Mouse (Mus musculus) midbrain, embryonic 14.5 days (tissue): ENCODE measurements around the gene Zbtb1. TPM values are rescaled to one million over a fixed set of nuclear protein-coding genes. Genes with fewer than 3 reads are reported as not detected.

Experiments used
- ATAC-seq: fragments of 200-750 bp; cut with Nextera tagmentation; 2 replicates; pipeline ENCODE4 v1.8.0; 2017; ENCODE audit warnings: moderate number of reproducible peaks, moderate library complexity; ENCODE audit not compliant: low FRiP score, low TSS enrichment
- DNase-seq: peaks from one replicate; pipeline ENCODE4 v3.0.0-alpha.2; 2015
- H3K27ac ChIP-seq: fragments of 300-500 bp; sonication (generic); replicated peaks from 2 replicates; pipeline ENCODE4 v1.5.1; 2014; ENCODE audit warnings: mild to moderate bottlenecking, low read depth, low read length, moderate library complexity
- H3K27me3 ChIP-seq: fragments of 300-500 bp; sonication (generic); 2 replicates; pipeline ENCODE4 v1.6.1; 2014; ENCODE audit warnings: low read length, control low read depth, mixed read lengths; ENCODE audit not compliant: control insufficient read depth, insufficient read depth
- H3K36me3 ChIP-seq: fragments of 300-500 bp; sonication (generic); 2 replicates; pipeline ENCODE4 v1.6.1; 2014; ENCODE audit warnings: low read length, control low read depth; ENCODE audit not compliant: control insufficient read depth, insufficient read depth
- H3K4me1 ChIP-seq: fragments of 300-500 bp; sonication (generic); 2 replicates; pipeline ENCODE4 v1.6.1; 2014; ENCODE audit warnings: mild to moderate bottlenecking, antibody characterized with exemption, low read length, control low read depth; ENCODE audit not compliant: control insufficient read depth, insufficient read depth
- H3K4me2 ChIP-seq: fragments of 300-500 bp; sonication (generic); 2 replicates; pipeline ENCODE4 v1.6.1; 2014; ENCODE audit warnings: mild to moderate bottlenecking, low read length, moderate library complexity
- H3K4me3 ChIP-seq: fragments of 300-500 bp; sonication (generic); replicated peaks from 2 replicates; pipeline ENCODE4 v1.5.1; 2014; ENCODE audit warnings: low read depth, low read length
- H3K9ac ChIP-seq: fragments of 300-500 bp; sonication (generic); replicated peaks from 2 replicates; pipeline ENCODE4 v1.6.1; 2014; ENCODE audit warnings: mild to moderate bottlenecking, low read length, moderate library complexity
- H3K9me3 ChIP-seq: fragments of 300-500 bp; sonication (generic); 2 replicates; pipeline ENCODE4 v1.6.1; 2016; ENCODE audit warnings: low read length, control low read depth, mixed read lengths; ENCODE audit not compliant: control insufficient read depth
- WGBS: fragments of 180-500 bp; shearing (Covaris S2); extraction: QIAGEN DNeasy Blood & Tissue Kit; methylation state at CpG from one replicate; pipeline ENCODE4 v1.1.7; 2014; 5-methylcytosine and 5-hydroxymethylcytosine counted together
- polyA plus RNA-seq: library from polyadenylated mRNA; unstranded; fragments of >200 nt; fragmentation: Nextera tagmentation; extraction: Ambion mirVana; gene quantifications from 2 replicates; pipeline ENCODE4 v1.2.1, GENCODE M21; 2014

Zbtb1 gene
- polyA plus RNA-seq, 1 experiment from 2014 or later = 4.2 TPM

DNA sequence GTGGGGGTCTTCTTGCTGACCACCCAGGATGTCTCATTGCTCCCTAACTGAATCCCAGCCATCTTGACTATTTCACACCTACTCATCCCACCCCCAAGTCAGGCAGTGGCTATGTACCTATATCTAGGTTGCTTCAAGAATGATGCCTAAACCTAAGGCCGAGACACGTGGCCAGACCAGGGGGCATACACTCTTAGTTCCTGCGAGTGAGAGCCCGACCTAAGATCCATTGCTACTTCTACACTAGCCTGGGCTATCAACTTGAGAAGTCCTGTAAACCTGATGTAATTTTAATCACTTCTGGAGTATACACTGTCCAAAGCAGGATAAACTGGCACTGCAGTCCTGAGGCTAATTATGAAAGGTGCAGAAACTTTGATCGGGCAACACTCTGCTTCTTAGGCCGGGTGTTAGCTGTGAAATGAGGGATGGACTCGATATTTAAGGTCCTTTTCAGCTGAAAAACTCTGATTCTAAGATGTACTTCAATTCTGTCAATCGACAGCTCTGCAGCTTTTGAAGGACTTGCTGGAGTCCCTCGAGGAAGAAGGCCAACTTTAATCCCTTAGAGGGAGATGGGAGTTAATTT lies 1.8 kb upstream of the Zbtb1 start:
- H3K4me3 ChIP-seq = peak overlapping the region; percentile 92
- ATAC-seq = no peak
- no peak for DNase-seq
- H3K9ac ChIP-seq = peak overlapping the region; percentile 99
- no peaks in the 10 kb centered on the region for H3K27me3 ChIP-seq
- peak overlapping the region; percentile 88 for H3K4me2 ChIP-seq
- WGBS = 8% methylated on average over 9 of the region's 9 CpGs
- H3K9me3 ChIP-seq = no peaks in the 10 kb centered on the region
- H3K27ac ChIP-seq = peak overlapping the region; percentile 98
- H3K4me1 ChIP-seq = peaks cover 24% of the 10 kb centered on the region
- H3K36me3 ChIP-seq = no peaks in the 10 kb centered on the region

DNA sequence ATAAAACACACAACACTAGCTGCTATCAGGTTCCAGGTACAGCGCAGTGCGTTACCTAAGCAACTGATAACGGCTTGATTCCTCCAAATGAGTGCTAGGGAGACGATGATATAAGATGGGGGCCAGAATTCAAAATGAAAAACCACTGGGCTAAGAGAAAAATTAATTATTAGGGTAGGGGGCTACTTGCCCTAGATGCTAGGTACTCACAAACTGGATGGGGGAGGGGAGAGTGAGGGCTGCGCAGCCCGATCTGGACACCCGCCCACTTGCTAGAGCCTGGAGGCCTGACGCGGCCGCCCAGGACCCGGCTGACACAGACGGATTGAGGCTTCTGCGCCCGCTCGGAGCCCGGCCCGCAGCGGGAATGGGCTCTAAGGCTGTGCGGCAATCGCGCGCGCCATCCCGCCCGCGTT lies 1.3 kb upstream of the Zbtb1 start:
- Histone ChIP-seq H3K4me2 (peak overlapping the region; percentile 88), H3K27ac (peak overlapping the region; percentile 98), H3K4me3 (peak overlapping the region; percentile 92), H3K9me3 (no peaks in the 10 kb centered on the region), H3K36me3 (no peaks in the 10 kb centered on the region), H3K9ac (peak overlapping the region; percentile 99), H3K4me1 (peaks cover 24% of the 10 kb centered on the region), H3K27me3 (no peaks in the 10 kb centered on the region)
- ATAC-seq (peak; percentile 46), DNase-seq (peak; percentile 83)
- under 1% methylated on average over 26 of the region's 26 CpGs for WGBS

DNA sequence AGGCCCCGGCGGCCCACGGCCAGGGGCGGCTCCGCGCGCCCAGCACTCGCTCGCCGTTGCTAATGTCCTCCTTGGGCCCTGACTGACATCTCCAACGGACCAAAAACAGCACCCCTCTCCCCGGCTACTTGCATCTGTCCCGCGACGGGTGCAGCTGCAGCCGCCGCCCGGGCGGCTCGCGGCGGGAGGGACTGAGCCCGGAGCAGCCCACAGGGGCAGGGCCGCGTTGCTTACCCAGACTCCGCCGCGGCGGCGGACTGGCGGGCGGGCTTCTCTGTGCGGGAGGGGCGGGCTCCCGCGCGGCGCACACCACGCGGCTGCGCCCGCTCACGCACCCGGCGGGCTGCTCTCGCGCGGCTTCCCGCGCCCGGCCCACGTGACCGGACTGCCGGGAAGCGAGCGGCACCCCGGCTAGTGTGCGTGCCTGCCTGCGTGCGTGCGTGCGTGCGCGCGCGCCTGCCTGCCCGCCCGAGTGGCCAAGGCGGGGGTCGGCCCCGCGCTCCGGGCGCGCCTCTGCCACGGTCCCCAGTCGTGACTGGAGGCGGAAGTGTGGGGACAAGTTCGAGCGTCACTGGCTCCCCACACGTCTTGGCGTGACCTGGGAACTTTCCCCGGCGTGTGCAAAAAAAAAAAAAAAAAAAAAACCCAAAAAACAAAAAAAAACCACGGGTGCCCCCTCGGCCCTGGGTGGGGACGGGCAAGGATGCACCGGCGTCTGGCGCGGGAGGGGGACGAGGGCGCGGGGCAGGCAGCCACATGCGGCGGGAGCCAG lies 674 bp upstream of the Zbtb1 start, which contains the start of gene Zbtb25:
Gene Zbtb25, minus strand, starts transcription at position 397 of the 772 bp plus-strand sequence.
- Histone ChIP-seq H3K4me3 (peak within 1 kb of the TSS; percentile 92), H3K9me3 (no peaks in the 10 kb centered on the region), H3K36me3 (no peaks in the 10 kb centered on the region), H3K9ac (peak within 1 kb of the TSS; percentile 99), H3K4me2 (peak within 1 kb of the TSS; percentile 88), H3K4me1 (peaks cover 24% of the 10 kb centered on the region), H3K27me3 (no peaks in the 10 kb centered on the region), H3K27ac (peak within 1 kb of the TSS; percentile 98)
- DNase-seq (peak; percentile 98), ATAC-seq (peak; percentile 88)
- WGBS = under 1% methylated on average over 91 of the region's 96 CpGs

DNA sequence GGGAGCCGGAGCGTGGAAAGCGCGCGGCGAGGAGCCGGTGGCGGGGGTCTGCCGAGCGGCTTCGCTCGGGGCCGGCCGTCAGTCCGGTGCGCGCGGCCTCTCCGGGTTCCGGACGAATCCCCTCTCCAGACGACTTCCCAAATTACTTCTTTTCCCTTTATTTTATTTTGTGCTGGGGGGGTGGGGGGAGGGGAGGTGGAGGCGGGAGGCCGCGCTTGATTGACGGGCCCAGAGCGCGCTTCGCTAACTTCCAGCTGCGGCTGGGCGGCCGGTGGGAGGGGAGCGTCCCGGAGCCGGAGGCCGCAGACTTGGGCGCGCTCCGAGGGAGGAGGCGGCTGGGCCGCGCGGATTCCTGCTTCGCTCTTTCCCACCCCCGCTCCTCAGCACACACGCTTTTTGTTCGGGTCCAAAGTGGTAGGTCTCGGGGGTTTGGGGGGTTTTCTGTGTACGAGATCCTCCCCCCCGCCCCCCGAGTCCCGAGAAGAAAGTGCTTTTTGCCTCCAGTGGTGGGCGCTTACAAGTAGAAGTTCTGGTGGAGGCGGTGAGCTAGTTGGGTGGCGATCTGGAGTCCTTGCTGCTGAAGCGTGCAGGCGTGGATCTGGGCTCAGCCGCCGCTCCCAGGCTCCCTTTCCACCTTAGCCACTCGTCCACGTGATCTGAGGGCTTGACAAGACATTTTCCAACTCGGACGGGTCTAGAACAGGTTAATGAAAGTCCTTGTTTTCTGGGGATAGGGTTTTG lies 935 bp downstream of the Zbtb1 start:
- Histone ChIP-seq H3K27ac (peak overlapping the region; percentile 98), H3K4me2 (peak overlapping the region; percentile 88), H3K9ac (peak overlapping the region; percentile 99), H3K4me3 (peak overlapping the region; percentile 92), H3K36me3 (no peaks in the 10 kb centered on the region), H3K27me3 (no peaks in the 10 kb centered on the region), H3K9me3 (no peaks in the 10 kb centered on the region), H3K4me1 (peaks cover 24% of the 10 kb centered on the region)
- DNase-seq (peak; percentile 79), ATAC-seq (peak; percentile 14; the same call in 1 of the 2 replicates)
- WGBS = under 1% methylated on average over 60 of the region's 63 CpGs

DNA sequence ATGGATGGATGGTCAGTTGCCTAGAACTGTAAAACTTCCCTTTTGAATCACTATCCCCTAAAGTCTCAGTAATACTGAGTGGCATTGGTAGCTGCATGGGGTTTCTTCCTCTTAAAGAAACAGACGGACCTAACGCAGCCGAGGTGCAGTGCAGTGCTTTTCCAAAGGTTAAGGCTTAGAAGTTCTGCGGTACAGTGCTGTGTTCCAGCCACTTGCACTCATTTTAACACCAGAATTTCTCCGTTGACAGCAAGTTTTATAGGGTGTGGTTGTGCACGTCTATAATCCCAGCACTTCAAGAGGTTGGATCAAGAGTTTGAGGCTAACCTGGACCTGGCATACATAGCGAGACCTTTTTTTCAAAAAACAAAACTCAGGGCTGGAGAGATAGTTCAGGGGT lies 2.0 kb downstream of the Zbtb1 start:
- DNase-seq (no peak), ATAC-seq (no peak)
- 50% methylated on average over 7 of the region's 7 CpGs for WGBS
- Histone ChIP-seq H3K27ac (no peak overlapping the region), H3K4me3 (peak overlapping the region; percentile 10; the same call in 1 of the 2 replicates), H3K36me3 (no peaks in the 10 kb centered on the region), H3K9ac (peak overlapping the region; percentile 99; the same call in 1 of the 2 replicates), H3K27me3 (no peaks in the 10 kb centered on the region), H3K9me3 (no peaks in the 10 kb centered on the region), H3K4me1 (peaks cover 24% of the 10 kb centered on the region), H3K4me2 (peak overlapping the region; percentile 88)

DNA sequence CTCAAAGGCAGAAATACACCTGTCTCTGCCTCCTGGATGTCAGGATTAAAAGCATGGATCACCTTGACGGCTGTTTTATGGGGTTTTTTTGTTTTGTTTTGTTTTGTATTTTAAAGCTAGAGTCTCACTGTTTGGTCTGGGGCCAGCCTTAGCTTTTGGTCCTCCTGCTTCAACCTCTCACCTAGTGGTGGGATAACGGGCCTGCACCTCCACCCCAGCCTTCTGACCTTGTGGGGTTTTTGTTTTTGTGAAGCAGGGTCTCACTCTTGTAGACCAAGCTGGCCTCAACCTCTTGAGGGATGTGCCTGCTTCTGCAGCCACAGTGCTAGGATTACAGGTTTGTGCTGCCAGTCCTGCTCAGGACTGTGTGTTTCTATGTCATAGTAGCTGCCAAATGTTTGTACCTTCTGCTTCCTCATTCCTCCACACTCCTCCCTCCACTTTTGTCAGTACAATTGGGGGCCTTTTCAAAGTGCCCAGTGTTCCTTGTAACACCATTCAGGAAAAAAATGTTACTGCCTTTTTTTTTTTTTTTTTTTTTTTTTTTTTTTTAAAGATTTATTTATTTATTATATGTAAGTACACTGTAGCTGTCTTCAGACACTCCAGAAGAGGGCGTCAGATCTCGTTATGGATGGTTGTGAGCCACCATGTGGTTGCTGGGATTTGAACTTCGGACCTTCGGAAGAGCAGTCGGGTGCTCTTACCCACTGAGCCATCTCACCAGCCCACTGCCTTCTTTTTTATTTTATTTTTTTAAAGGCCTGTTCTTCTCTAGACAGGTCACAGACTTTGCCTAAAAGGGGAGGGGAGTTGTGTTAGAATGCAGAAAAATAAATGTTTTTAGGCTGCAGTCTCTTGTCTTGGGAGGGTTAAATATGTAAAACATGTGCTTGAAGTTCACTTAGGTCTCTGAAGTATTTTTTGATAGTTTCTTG lies 3.1 kb downstream of the Zbtb1 start:
- DNase-seq = no peak
- H3K36me3 ChIP-seq = no peaks in the 10 kb centered on the region
- H3K27ac ChIP-seq = no peak overlapping the region
- H3K27me3 ChIP-seq = no peaks in the 10 kb centered on the region
- H3K4me1 ChIP-seq = peaks cover 12% of the 10 kb centered on the region
- H3K4me2 ChIP-seq = no peak overlapping the region
- 76% methylated on average over 5 of the region's 7 CpGs for WGBS
- no peaks in the 10 kb centered on the region for H3K9me3 ChIP-seq
- no peak overlapping the region for H3K9ac ChIP-seq
- ATAC-seq = no peak
- H3K4me3 ChIP-seq = no peak overlapping the region

DNA sequence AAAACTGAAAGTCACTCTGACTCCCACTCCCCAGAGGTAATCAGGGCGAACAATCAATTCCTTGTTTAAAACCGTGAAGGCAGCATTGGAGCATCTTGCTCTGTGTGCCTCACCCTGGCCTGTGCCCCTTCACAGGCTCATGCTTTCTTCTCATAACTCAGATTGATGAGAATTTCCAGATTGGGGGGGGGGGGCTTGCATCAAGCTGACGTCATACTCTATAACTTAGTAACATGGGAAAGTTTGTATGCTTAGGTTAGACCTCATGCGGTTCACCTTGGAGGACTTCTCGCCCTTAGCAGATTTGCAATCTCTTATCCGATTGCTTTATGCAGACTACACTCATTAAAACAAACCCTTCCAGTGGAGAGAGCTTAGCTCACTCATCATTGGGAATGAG lies 3.9 kb downstream of the Zbtb1 start:
- WGBS = 71% methylated on average over 6 of the region's 6 CpGs
- H3K4me2 ChIP-seq = no peak overlapping the region
- no peaks in the 10 kb centered on the region for H3K9me3 ChIP-seq
- peaks cover 9% of the 10 kb centered on the region for H3K4me1 ChIP-seq
- no peak overlapping the region for H3K9ac ChIP-seq
- no peaks in the 10 kb centered on the region for H3K36me3 ChIP-seq
- H3K27ac ChIP-seq = no peak overlapping the region
- no peak for ATAC-seq
- no peak overlapping the region for H3K4me3 ChIP-seq
- H3K27me3 ChIP-seq = no peaks in the 10 kb centered on the region
- no peak for DNase-seq

DNA sequence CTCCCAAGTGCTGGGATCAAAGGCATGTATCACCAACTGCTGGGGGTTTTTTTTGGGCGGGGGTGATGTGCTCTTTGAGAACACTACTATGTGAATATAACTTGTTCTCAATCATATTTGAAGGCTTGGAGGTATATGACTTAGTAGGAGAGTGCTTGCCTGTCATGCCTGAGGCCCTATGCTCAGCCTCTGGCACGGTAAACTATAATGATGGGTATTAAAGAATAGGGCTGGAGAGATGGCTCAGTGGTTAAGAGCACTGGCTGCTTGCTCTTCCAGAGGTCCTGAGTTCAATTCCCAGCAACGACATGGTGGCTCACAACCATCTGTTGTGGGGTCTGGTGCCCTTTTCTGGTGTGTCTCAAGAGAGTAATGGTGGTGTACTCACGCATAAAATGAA lies 4.8 kb downstream of the Zbtb1 start:
- no peak for DNase-seq
- H3K9ac ChIP-seq = no peak overlapping the region
- no peak for ATAC-seq
- 77% methylated on average over 4 of the region's 4 CpGs for WGBS
- no peaks in the 10 kb centered on the region for H3K27me3 ChIP-seq
- H3K36me3 ChIP-seq = no peaks in the 10 kb centered on the region
- H3K27ac ChIP-seq = no peak overlapping the region
- no peak overlapping the region for H3K4me2 ChIP-seq
- peaks cover 9% of the 10 kb centered on the region for H3K4me1 ChIP-seq
- H3K9me3 ChIP-seq = no peaks in the 10 kb centered on the region
- H3K4me3 ChIP-seq = no peak overlapping the region
